Mouse (Mus musculus) embryonic fibroblast, embryonic 13.5 days (primary cell): ENCODE results near the gene Gm21983.

Experiments
- CTCF ChIP-seq: IDR thresholded peaks from 2 replicates; pipeline ENCODE4 v1.5.1; 2011; ENCODE audit warnings: mild to moderate bottlenecking, control low read depth, low read length, moderate library complexity, borderline replicate concordance; ENCODE audit not compliant: insufficient read depth
- POLR2A ChIP-seq: IDR thresholded peaks from 2 replicates; pipeline ENCODE4 v1.6.1; 2011; ENCODE audit warnings: low read depth, mild to moderate bottlenecking, control low read depth, low read length, moderate library complexity

GRCm38 (mm10) chr7:27159256-27159655 is 21.6 kb downstream of the Gm21983 start:
- TF ChIP-seq CTCF (no peak), POLR2A (no peak)
